Mouse (Mus musculus): Measurements from ENCODE around the gene Dab2ip. TPM values are rescaled to one million over a fixed set of nuclear protein-coding genes. Genes with fewer than 3 reads are reported as not detected.

Gene Dab2ip
- polyA plus RNA-seq, 1 experiment, result 46.9 TPM

DNA sequence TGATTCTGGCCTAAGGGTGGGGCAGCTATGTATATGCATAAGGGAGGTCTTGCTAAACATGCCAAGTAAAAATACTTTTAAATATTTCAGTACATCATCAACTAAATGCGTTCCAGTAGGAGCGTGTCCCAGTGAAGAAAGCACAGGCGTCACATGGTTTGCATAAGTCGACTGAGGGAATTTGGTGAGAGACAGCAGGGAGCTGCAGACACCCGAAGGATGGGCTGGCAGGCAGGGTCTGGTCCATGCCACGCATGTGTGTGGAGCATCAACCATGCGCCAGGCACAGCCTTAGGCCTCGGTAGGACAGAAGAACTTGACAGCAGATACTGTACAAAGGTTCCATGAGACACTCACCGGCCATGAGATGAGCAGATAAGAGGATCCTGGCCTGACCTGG lies 218.9 kb downstream of the Dab2ip start:
- no peaks in the 10 kb centered on the region for H3K36me3 ChIP-seq (ENCODE audit: control insufficient read depth, insufficient read depth)
- no peak for TF ChIP-seq TCF12 (IDR thresholded peaks at IDR 0.05; ENCODE audit: insufficient read depth, poor library complexity, severe bottlenecking)
- TF ChIP-seq SRF (IDR thresholded peaks at IDR 0.05; ENCODE audit: control insufficient read depth, insufficient read length, low read depth), result no peak
- TF ChIP-seq MAX (IDR thresholded peaks at IDR 0.05; ENCODE audit: low read depth), result no peak
- no peak for TF ChIP-seq USF1 (IDR thresholded peaks at IDR 0.05; ENCODE audit: low read depth)
- no peak for TF ChIP-seq CEBPB (IDR thresholded peaks at IDR 0.05; ENCODE audit: insufficient read depth, poor library complexity, severe bottlenecking)
- no peak for TF ChIP-seq MYOG (IDR thresholded peaks at IDR 0.05; ENCODE audit: control insufficient read depth in 1 of 3, insufficient read depth in 1 of 3, insufficient read length in 2 of 3, low read depth in 2 of 3)
- no peak for TF ChIP-seq REST (IDR thresholded peaks at IDR 0.05; ENCODE audit: insufficient read depth, insufficient read length)
- TF ChIP-seq MYOD1 (IDR thresholded peaks at IDR 0.05; ENCODE audit: control insufficient read depth in 1 of 3, insufficient read length in 2 of 3, low read depth in 2 of 3), result no peak
- no peak for TF ChIP-seq POLR2AphosphoS2 (IDR thresholded peaks at IDR 0.05; ENCODE audit: insufficient read length, low read depth)
- TF ChIP-seq POLR2A (IDR thresholded peaks at IDR 0.05; ENCODE audit: insufficient read length, low read depth), result no peak
- no peak for TF ChIP-seq E2F4 (IDR thresholded peaks at IDR 0.05; ENCODE audit: insufficient read depth)
- no peak for TF ChIP-seq TCF3 (IDR thresholded peaks at IDR 0.05; ENCODE audit: insufficient read length, low read depth)

DNA sequence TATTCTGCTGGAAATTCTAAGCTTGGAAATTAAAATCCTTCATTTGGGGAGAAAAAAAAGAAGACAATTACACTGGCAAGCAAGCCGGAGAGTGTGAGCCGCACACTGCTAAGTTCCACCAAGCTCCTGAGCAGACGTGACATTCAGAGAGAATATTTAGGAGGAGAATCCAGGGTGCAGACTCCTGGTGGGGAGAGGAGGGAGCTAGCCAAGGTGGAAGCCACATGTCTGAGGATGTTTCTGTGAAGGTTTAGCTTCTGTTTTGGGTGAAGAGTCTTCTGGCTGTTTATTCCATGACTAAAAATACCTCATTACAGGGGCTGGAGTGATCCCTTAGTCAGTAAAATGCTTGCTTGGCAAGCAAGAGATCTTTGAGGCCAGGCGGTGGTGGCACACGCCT lies 221.2 kb downstream of the Dab2ip start:
- TF ChIP-seq POLR2AphosphoS2 (IDR thresholded peaks at IDR 0.05; ENCODE audit: insufficient read length, low read depth), result no peak
- TF ChIP-seq POLR2A (IDR thresholded peaks at IDR 0.05; ENCODE audit: insufficient read length, low read depth), result no peak
- no peak for TF ChIP-seq TCF12 (IDR thresholded peaks at IDR 0.05; ENCODE audit: insufficient read depth, poor library complexity, severe bottlenecking)
- no peak for TF ChIP-seq USF1 (IDR thresholded peaks at IDR 0.05; ENCODE audit: low read depth)
- no peak for TF ChIP-seq MYOG (IDR thresholded peaks at IDR 0.05; ENCODE audit: control insufficient read depth in 1 of 3, insufficient read depth in 1 of 3, insufficient read length in 2 of 3, low read depth in 2 of 3)
- no peak for TF ChIP-seq MAX (IDR thresholded peaks at IDR 0.05; ENCODE audit: low read depth)
- no peak for TF ChIP-seq CEBPB (IDR thresholded peaks at IDR 0.05; ENCODE audit: insufficient read depth, poor library complexity, severe bottlenecking)
- no peak for TF ChIP-seq SRF (IDR thresholded peaks at IDR 0.05; ENCODE audit: control insufficient read depth, insufficient read length, low read depth)
- TF ChIP-seq REST (IDR thresholded peaks at IDR 0.05; ENCODE audit: insufficient read depth, insufficient read length), result no peak
- TF ChIP-seq TCF3 (IDR thresholded peaks at IDR 0.05; ENCODE audit: insufficient read length, low read depth), result no peak
- no peak for TF ChIP-seq E2F4 (IDR thresholded peaks at IDR 0.05; ENCODE audit: insufficient read depth)
- TF ChIP-seq MYOD1 (IDR thresholded peaks at IDR 0.05; ENCODE audit: control insufficient read depth in 1 of 3, insufficient read length in 2 of 3, low read depth in 2 of 3), result no peak
- no peak overlapping the region for H3K4me2 ChIP-seq (ENCODE audit: low read depth)

More for the DNA sequence above, 218.9 kb downstream of the Dab2ip start:
- Histone ChIP-seq H3ac (ENCODE audit: control insufficient read depth, insufficient read length) (no peak overlapping the region), H3K79me2 (ENCODE audit: control insufficient read depth, insufficient read depth) (no peaks in the 10 kb centered on the region), H3K27me3 (ENCODE audit: control insufficient read depth, insufficient read depth, insufficient read length) (no peaks in the 10 kb centered on the region), H3K4me2 (ENCODE audit: low read depth) (no peak overlapping the region), H3K4me3 (no peak overlapping the region)

More for the DNA sequence above, 221.2 kb downstream of the Dab2ip start:
- Histone ChIP-seq H3K36me3 (ENCODE audit: control insufficient read depth, insufficient read depth) (no peaks in the 10 kb centered on the region), H3K4me3 (no peak overlapping the region), H3ac (ENCODE audit: control insufficient read depth, insufficient read length) (no peak overlapping the region), H3K27me3 (ENCODE audit: control insufficient read depth, insufficient read depth, insufficient read length) (no peaks in the 10 kb centered on the region), H3K79me2 (ENCODE audit: control insufficient read depth, insufficient read depth) (no peaks in the 10 kb centered on the region)

Other genes with a start within 250 kb of the Dab2ip start
- gene Stom, start 221.3 kb upstream of the Dab2ip start, polyA plus RNA-seq (2012; fragmentation: generic; extraction: Trizol), result 170 TPM
- gene 4930568D16Rik, start 190.5 kb upstream of the Dab2ip start, polyA plus RNA-seq (2012; fragmentation: generic; extraction: Trizol), result not detected
- gene 4930402F06Rik, start 161.1 kb upstream of the Dab2ip start, polyA plus RNA-seq (2012; fragmentation: generic; extraction: Trizol), result not detected
- gene Ggta1, start 95.0 kb upstream of the Dab2ip start, polyA plus RNA-seq (2012; fragmentation: generic; extraction: Trizol), result 4.9 TPM

Data from myocyte (in vitro differentiated cells).